In the genomic region with DNA sequence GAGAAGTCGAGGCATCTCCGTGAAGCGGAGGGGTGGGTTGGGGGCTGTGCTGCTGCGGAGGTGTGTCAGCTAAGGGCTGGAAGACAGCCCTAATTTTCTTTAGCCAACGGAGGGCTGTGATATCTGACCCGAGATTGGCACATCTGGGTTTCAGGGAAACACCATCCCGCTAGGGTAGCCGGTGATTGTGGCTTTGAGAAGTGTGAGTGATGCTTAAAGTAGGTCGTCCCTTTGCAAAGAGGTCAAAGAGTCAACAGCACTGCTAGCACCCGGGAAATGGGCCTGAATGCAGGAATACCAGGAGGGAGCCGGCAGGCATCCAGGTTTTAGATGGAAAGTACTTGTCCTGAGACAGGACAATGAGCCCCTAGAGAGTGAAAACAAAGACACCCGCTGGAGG, we compare ENCODE assay signal across 8 mouse cellular contexts. TPM values are rescaled to one million over a fixed set of nuclear protein-coding genes. Genes with fewer than 3 reads are reported as not detected.
DNase-seq lines count a peak whose midpoint lies in the region; ATAC-seq and TF ChIP-seq lines count a peak whose summit lies in the region.

No protein-coding gene starts in this region.

- 7% methylated on average over 12 of the region's 12 CpGs for WGBS in kidney, adult 2 months
- WGBS in hindbrain, embryonic 16.5 days, result 1% methylated on average over 12 of the region's 12 CpGs
- 2% methylated on average over 12 of the region's 12 CpGs for WGBS in midbrain, embryonic 14.5 days

- no peaks in the 10 kb centered on the region for H3K36me3 ChIP-seq in kidney, adult 2 months (ENCODE audit: control insufficient read depth, insufficient read depth, low read length)
- no peaks in the 10 kb centered on the region for H3K36me3 ChIP-seq in hindbrain, embryonic 16.5 days (ENCODE audit: control insufficient read depth, insufficient read depth, low read length)
- H3K36me3 ChIP-seq in midbrain, embryonic 14.5 days (ENCODE audit: control insufficient read depth, insufficient read depth, low read length), result no peaks in the 10 kb centered on the region

- H3K9me3 ChIP-seq in hindbrain, embryonic 16.5 days (ENCODE audit: control insufficient read depth, low read length), result no peaks in the 10 kb centered on the region
- no peaks in the 10 kb centered on the region for H3K9me3 ChIP-seq in midbrain, embryonic 14.5 days (ENCODE audit: control insufficient read depth, low read length)

- TF ChIP-seq CTCF in kidney, adult 2 months (conservative IDR thresholded peaks at IDR 0.05; ENCODE audit: insufficient read depth, insufficient read length, low read depth, low read length), result no peak

- no peak for DNase-seq in kidney, adult 2 months
- no peak for DNase-seq in kidney, adult 9 months
- DNase-seq in midbrain, embryonic 14.5 days, result no peak
- DNase-seq in left cerebral cortex, postnatal 14 days (ENCODE audit: low spot score in 2 of 2), result no peak
- DNase-seq in left cerebral cortex, adult 8-10 months (ENCODE audit: low spot score in 2 of 2), result no peak

- no peak for TF ChIP-seq POLR2A in kidney, adult 2 months (IDR thresholded peaks at IDR 0.05; ENCODE audit: low read depth, low read length)

- no peak for ATAC-seq in hindbrain, embryonic 16.5 days
- ATAC-seq in midbrain, embryonic 14.5 days (ENCODE audit: low FRiP score, low TSS enrichment), result no peak
- no peak for ATAC-seq in erythroblast, adult 5-6 weeks (replicated peaks; ENCODE audit: low FRiP score, poor library complexity, severe bottlenecking)

- intact Hi-C loops in left cerebral cortex, postnatal 14 days (cut with DNase I), result no loop called here

- H3K4me2 ChIP-seq in hindbrain, embryonic 16.5 days (ENCODE audit: low read length), result peak overlapping the region; percentile 56
- peak overlapping the region; percentile 46 for H3K4me2 ChIP-seq in midbrain, embryonic 14.5 days (ENCODE audit: low read length)

- no peak overlapping the region for H3K27ac ChIP-seq in kidney, adult 2 months (ENCODE audit: insufficient read depth, low read depth, low read length)
- no peak overlapping the region for H3K27ac ChIP-seq in brown adipose tissue, adult 24 weeks (replicated peaks; ENCODE audit: low read depth, low read length)
- no peak overlapping the region for H3K27ac ChIP-seq in hindbrain, embryonic 16.5 days (ENCODE audit: low read depth, low read length)
- H3K27ac ChIP-seq in midbrain, embryonic 14.5 days (replicated peaks; ENCODE audit: low read depth, low read length), result no peak overlapping the region

- no peaks in the 10 kb centered on the region for H3K27me3 ChIP-seq in kidney, adult 2 months (replicated peaks; ENCODE audit: control insufficient read depth, insufficient read depth, low read length)
- no peaks in the 10 kb centered on the region; the same call in 1 of the 2 replicates for H3K27me3 ChIP-seq in hindbrain, embryonic 16.5 days (replicated peaks; ENCODE audit: control insufficient read depth, insufficient read depth, low read length)
- no peaks in the 10 kb centered on the region for H3K27me3 ChIP-seq in midbrain, embryonic 14.5 days (ENCODE audit: control insufficient read depth, insufficient read depth, low read length)

- H3K4me3 ChIP-seq in kidney, adult 2 months (ENCODE audit: insufficient read depth, low read depth, low read length), result peak overlapping the region; percentile 2; the same call in 1 of the 2 replicates
- peak overlapping the region; percentile 20; the same call in 1 of the 2 replicates for H3K4me3 ChIP-seq in brown adipose tissue, adult 24 weeks (ENCODE audit: insufficient read depth, low read depth, low read length)
- H3K4me3 ChIP-seq in hindbrain, embryonic 16.5 days (ENCODE audit: low read length), result peak overlapping the region; percentile 28
- peak overlapping the region; percentile 18; the same call in 1 of the 2 replicates for H3K4me3 ChIP-seq in midbrain, embryonic 14.5 days (replicated peaks; ENCODE audit: low read depth, low read length)

- H3K9ac ChIP-seq in hindbrain, embryonic 16.5 days (ENCODE audit: low read depth, low read length), result peak overlapping the region; percentile 51
- H3K9ac ChIP-seq in midbrain, embryonic 14.5 days (replicated peaks; ENCODE audit: low read length), result 0 out of 2 replicates have a peak overlapping the region, but pooled peaks have one; percentile 20

- no peaks in the 10 kb centered on the region for H3K4me1 ChIP-seq in kidney, adult 2 months (ENCODE audit: control insufficient read depth, insufficient read depth, low read length)
- no peaks in the 10 kb centered on the region for H3K4me1 ChIP-seq in brown adipose tissue, adult 24 weeks (ENCODE audit: control insufficient read depth, insufficient read depth, insufficient read length, low read length)
- H3K4me1 ChIP-seq in hindbrain, embryonic 16.5 days (ENCODE audit: control insufficient read depth, insufficient read depth, low read depth, low read length), result peaks cover 2% of the 10 kb centered on the region; the same call in 1 of the 2 replicates
- H3K4me1 ChIP-seq in midbrain, embryonic 14.5 days (ENCODE audit: control insufficient read depth, insufficient read depth, low read length), result no peaks in the 10 kb centered on the region

RNA-seq across cellular contexts. Expression of gene Stat4, which starts 22.0 kb away (rescaled TPM):
- polyA plus RNA-seq in kidney, adult 2 months (2012; rRNA removed), result 0.16 and 0.99 TPM in 2 replicates
- 0.52 TPM in 1 of 2 replicates, not detected in the other for polyA plus RNA-seq in brown adipose tissue, adult 24 weeks (2012; ENCODE audit: insufficient read depth, insufficient read length, missing spikeins)
- polyA plus RNA-seq in hindbrain, embryonic 16.5 days (2015; fragmentation: Nextera tagmentation; extraction: Ambion mirVana), result 0.31 and 0.82 TPM in 2 replicates
- 0.34 and 0.47 TPM in 2 replicates for polyA plus RNA-seq in midbrain, embryonic 14.5 days (2014; fragmentation: Nextera tagmentation; extraction: Ambion mirVana)
- total RNA-seq in left cerebral cortex, postnatal 14 days (2021), result 1 to 10 TPM; 2.9 to 3.0 TPM
- 1 to 10 TPM; 2.6 to 3.4 (median 2.9) TPM for total RNA-seq in left cerebral cortex, adult 8-10 months (2022)
- total RNA-seq in erythroblast, adult 5-6 weeks (2015; ENCODE audit: low replicate concordance), result 7.1 and 8.2 TPM in 2 replicates
- 4.3 and 8.3 TPM in 2 replicates for total RNA-seq in erythroblast, adult 5-6 weeks (2017; ENCODE audit: low replicate concordance)
